Mouse (Mus musculus) forebrain, embryonic 14.5 days (tissue): ENCODE data around the gene Adamts13. TPM values are rescaled to one million over a fixed set of nuclear protein-coding genes. Genes with fewer than 3 reads are reported as not detected.

Experiments used
- ATAC-seq: fragments of 200-750 bp; cut with Nextera tagmentation; 2 replicates; pipeline ENCODE4 v1.8.0; 2017; ENCODE audit warnings: mild to moderate bottlenecking, moderate library complexity
- DNase-seq: peaks from one replicate; pipeline ENCODE4 v3.0.0-alpha.2; 2015; ENCODE audit warnings: low spot score
- H3K27ac ChIP-seq: fragments of 300-500 bp; sonication (generic); 2 replicates; pipeline ENCODE4 v1.5.1; 2014; ENCODE audit warnings: low read depth, mild to moderate bottlenecking, control low read depth, low read length, moderate library complexity
- H3K27me3 ChIP-seq: fragments of 300-500 bp; sonication (generic); replicated peaks from 2 replicates; pipeline ENCODE4 v1.6.1; 2014; ENCODE audit warnings: low read length, control low read depth, mixed read lengths; ENCODE audit not compliant: control insufficient read depth, insufficient read depth
- H3K36me3 ChIP-seq: fragments of 300-500 bp; sonication (generic); 2 replicates; pipeline ENCODE4 v1.6.1; 2014; ENCODE audit warnings: low read length, control low read depth; ENCODE audit not compliant: control insufficient read depth, insufficient read depth
- H3K4me1 ChIP-seq: fragments of 300-500 bp; sonication (generic); 2 replicates; pipeline ENCODE4 v1.6.1; 2014; ENCODE audit warnings: antibody characterized with exemption, low read length, control low read depth; ENCODE audit not compliant: control insufficient read depth, insufficient read depth
- H3K4me2 ChIP-seq: fragments of 300-500 bp; sonication (generic); 2 replicates; pipeline ENCODE4 v1.6.1; 2014; ENCODE audit warnings: mild to moderate bottlenecking, control low read depth, low read length
- H3K4me3 ChIP-seq: fragments of 300-500 bp; sonication (generic); 2 replicates; pipeline ENCODE4 v1.5.1; 2014; ENCODE audit warnings: low read depth, low read length, control low read depth
- H3K9ac ChIP-seq: fragments of 300-500 bp; sonication (generic); 2 replicates; pipeline ENCODE4 v1.6.1; 2014; ENCODE audit warnings: mild to moderate bottlenecking, low read length, control low read depth, moderate library complexity
- H3K9me3 ChIP-seq: fragments of 300-500 bp; sonication (generic); replicated peaks from 2 replicates; pipeline ENCODE4 v1.6.1; 2016; ENCODE audit warnings: low read length, control low read depth, mixed read lengths; ENCODE audit not compliant: control insufficient read depth
- WGBS: fragments of 180-500 bp; shearing (Covaris S2); extraction: QIAGEN DNeasy Blood & Tissue Kit; methylation state at CpG from one replicate; pipeline ENCODE4 v1.1.7; 2014; 5-methylcytosine and 5-hydroxymethylcytosine counted together
- polyA plus RNA-seq: library from polyadenylated mRNA; unstranded; fragments of >200 nt; fragmentation: Nextera tagmentation; extraction: Ambion mirVana; gene quantifications from 2 replicates; pipeline ENCODE4 v1.2.1, GENCODE M21; 2014

Adamts13 gene
- polyA plus RNA-seq, 1 experiment from 2014 or later, result 0.53 TPM

- Histone ChIP-seq H3K4me3 (no peak overlapping the region), H3K36me3 (0 out of 2 replicates have a peak, but pooled peaks cover 5% of the 10 kb centered on the region), H3K9ac (no peak overlapping the region), H3K4me2 (no peak overlapping the region), H3K9me3 (no peaks in the 10 kb centered on the region), H3K27me3 (no peaks in the 10 kb centered on the region), H3K27ac (no peak overlapping the region), H3K4me1 (no peaks in the 10 kb centered on the region)
- 76% methylated on average over 3 of the region's 3 CpGs for WGBS
- DNase-seq (no peak), ATAC-seq (no peak)
Measured at GRCm38 (mm10) chr2:26943253-26943652, 30.0 kb upstream of the Adamts13 start.

DNA sequence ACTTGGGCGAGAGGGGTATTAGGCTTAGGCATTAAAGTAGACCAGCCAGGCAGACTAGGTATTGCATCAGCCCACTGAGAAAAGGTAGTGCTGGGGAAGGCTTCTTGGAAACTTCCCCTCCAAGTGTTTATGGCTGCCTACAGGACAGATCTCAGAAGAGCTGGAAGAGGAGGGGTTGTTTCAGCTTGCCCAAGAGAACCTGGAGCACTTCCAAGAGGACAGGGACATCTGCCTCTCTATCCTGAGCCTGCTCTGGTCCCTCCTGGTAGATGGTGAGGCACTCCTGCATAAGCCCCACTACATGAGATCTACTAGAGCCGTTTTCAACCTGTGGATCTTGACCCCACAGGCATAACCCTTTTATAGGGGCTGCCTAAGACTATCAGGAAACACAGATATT lies 22.8 kb upstream of the Adamts13 start:
- 94% methylated on average over 2 of the region's 2 CpGs for WGBS
- DNase-seq, result no peak
- H3K4me2 ChIP-seq, result no peak overlapping the region
- ATAC-seq, result no peak
- no peak overlapping the region for H3K27ac ChIP-seq
- no peaks in the 10 kb centered on the region for H3K9me3 ChIP-seq
- peaks cover 56% of the 10 kb centered on the region for H3K36me3 ChIP-seq
- no peak overlapping the region for H3K4me3 ChIP-seq
- no peak overlapping the region for H3K9ac ChIP-seq
- no peaks in the 10 kb centered on the region for H3K27me3 ChIP-seq
- H3K4me1 ChIP-seq, result no peaks in the 10 kb centered on the region

DNA sequence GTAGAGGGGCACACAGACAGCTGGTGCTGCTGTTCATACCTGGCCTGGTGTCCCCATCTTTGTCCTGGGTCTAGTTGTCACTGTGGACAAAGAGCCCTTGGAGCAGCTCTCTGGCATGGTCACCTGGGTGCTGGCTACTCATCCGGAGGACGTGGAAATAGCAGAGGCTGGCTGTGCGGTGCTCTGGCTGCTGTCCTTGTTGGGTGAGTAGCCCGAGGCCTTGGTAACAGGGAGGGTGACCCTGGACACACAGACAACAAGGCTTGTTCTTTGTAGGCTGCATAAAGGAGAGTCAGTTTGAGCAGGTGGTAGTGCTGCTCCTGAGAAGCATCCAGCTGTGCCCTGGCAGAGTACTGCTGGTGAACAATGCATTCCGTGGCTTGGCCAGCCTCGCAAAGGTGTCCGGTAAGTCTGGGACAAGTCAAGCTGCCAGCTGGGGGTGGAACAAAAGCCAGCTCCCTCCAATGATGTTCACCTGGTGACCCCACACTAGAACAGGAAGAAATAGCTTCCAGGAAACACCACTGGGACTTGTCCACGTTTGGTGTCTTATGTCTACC lies 21.8 kb upstream of the Adamts13 start:
- Histone ChIP-seq H3K4me1 (no peaks in the 10 kb centered on the region), H3K4me2 (no peak overlapping the region), H3K27ac (no peak overlapping the region), H3K9me3 (no peaks in the 10 kb centered on the region), H3K36me3 (peaks cover 66% of the 10 kb centered on the region), H3K27me3 (no peaks in the 10 kb centered on the region), H3K9ac (no peak overlapping the region), H3K4me3 (no peak overlapping the region)
- no peak for DNase-seq
- WGBS, result 90% methylated on average over 8 of the region's 8 CpGs
- ATAC-seq, result no peak

GRCm38 (mm10) chr2:26952193-26952592 lies 21.0 kb upstream of the Adamts13 start:
- Histone ChIP-seq H3K4me2 (no peak overlapping the region), H3K27ac (no peak overlapping the region), H3K27me3 (no peaks in the 10 kb centered on the region), H3K4me1 (no peaks in the 10 kb centered on the region), H3K9me3 (no peaks in the 10 kb centered on the region), H3K4me3 (no peak overlapping the region), H3K36me3 (peaks cover 73% of the 10 kb centered on the region), H3K9ac (no peak overlapping the region)
- DNase-seq, result no peak
- WGBS, result 95% methylated on average over 4 of the region's 4 CpGs
- no peak for ATAC-seq

GRCm38 (mm10) chr2:26952866-26953265 lies 20.4 kb upstream of the Adamts13 start:
- no peak for DNase-seq
- no peak overlapping the region for H3K9ac ChIP-seq
- no peaks in the 10 kb centered on the region for H3K9me3 ChIP-seq
- no peaks in the 10 kb centered on the region for H3K4me1 ChIP-seq
- peaks cover 76% of the 10 kb centered on the region for H3K36me3 ChIP-seq
- no peak for ATAC-seq
- no peak overlapping the region for H3K4me2 ChIP-seq
- H3K4me3 ChIP-seq, result no peak overlapping the region
- H3K27me3 ChIP-seq, result no peaks in the 10 kb centered on the region
- no peak overlapping the region for H3K27ac ChIP-seq
- WGBS, result 94% methylated on average over 8 of the region's 8 CpGs

DNA sequence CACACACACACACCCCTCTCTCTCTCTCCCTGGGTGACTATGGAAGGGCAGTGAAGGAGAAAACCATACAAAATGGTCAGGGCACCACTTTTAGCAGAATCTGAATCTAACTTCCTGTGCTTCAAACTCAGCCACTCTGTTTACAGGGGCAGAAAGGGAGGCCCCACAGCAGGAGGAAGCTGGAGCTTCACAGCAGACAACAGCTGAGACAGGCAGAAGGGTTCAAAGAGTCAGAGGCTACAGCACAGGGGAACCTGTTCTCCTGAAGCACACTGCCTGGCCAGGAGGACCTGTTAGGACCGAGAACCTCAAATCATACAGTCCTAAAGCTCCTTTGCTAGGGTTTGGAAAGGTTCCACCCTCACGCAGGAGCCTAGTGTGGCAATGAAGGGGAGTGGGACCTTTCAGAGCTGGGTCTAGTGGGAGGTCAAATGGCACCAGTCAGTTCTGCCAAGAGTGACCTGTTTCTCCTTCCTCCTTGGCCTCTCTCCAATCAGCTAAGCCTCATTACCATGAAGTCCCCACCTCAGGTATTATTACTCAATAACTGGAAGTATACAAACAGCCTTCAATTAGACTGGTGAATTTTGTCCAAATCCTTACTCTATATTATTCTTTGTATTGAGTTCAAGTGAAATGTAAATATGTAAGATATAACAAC lies 18.4 kb upstream of the Adamts13 start:
- H3K27ac ChIP-seq, result no peak overlapping the region
- DNase-seq (no peak), ATAC-seq (no peak)
- H3K9me3 ChIP-seq, result no peaks in the 10 kb centered on the region
- no peak overlapping the region for H3K4me2 ChIP-seq
- H3K27me3 ChIP-seq, result no peaks in the 10 kb centered on the region
- H3K4me1 ChIP-seq, result no peaks in the 10 kb centered on the region
- H3K36me3 ChIP-seq, result peaks cover 84% of the 10 kb centered on the region
- no peak overlapping the region for H3K4me3 ChIP-seq
- 100% methylated on average over 2 of the region's 2 CpGs for WGBS
- no peak overlapping the region for H3K9ac ChIP-seq

GRCm38 (mm10) chr2:26956811-26957487 lies 16.3 kb upstream of the Adamts13 start:
- ATAC-seq (no peak), DNase-seq (no peak)
- Histone ChIP-seq H3K27ac (no peak overlapping the region), H3K4me1 (no peaks in the 10 kb centered on the region), H3K4me3 (no peak overlapping the region), H3K4me2 (no peak overlapping the region), H3K9ac (no peak overlapping the region), H3K36me3 (peaks cover 88% of the 10 kb centered on the region), H3K9me3 (no peaks in the 10 kb centered on the region), H3K27me3 (no peaks in the 10 kb centered on the region)
- WGBS, result 97% methylated on average over 12 of the region's 12 CpGs

DNA sequence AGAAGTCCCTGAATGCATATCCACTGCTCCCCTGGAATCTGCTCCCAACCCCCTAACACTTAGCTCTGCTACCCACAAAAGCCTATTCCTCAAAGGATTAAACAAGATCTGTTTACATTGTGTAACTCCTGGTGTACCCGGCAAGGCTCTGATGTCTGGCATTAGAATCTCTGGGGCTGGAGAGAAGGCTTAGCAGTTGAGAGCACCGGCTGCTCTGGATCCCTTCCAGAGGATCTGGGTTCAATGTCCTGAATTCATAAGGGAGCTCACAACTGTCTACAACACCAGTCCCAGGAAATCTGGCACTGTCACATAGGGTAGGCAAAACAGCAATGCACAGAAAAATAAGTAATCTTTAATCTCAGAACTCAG lies 15.7 kb upstream of the Adamts13 start:
- WGBS, result 88% methylated on average over 2 of the region's 2 CpGs
- Histone ChIP-seq H3K27ac (no peak overlapping the region), H3K9ac (no peak overlapping the region), H3K9me3 (no peaks in the 10 kb centered on the region), H3K36me3 (peaks cover 86% of the 10 kb centered on the region), H3K4me3 (no peak overlapping the region), H3K4me1 (no peaks in the 10 kb centered on the region), H3K4me2 (no peak overlapping the region), H3K27me3 (no peaks in the 10 kb centered on the region)
- ATAC-seq, result no peak
- DNase-seq, result no peak

DNA sequence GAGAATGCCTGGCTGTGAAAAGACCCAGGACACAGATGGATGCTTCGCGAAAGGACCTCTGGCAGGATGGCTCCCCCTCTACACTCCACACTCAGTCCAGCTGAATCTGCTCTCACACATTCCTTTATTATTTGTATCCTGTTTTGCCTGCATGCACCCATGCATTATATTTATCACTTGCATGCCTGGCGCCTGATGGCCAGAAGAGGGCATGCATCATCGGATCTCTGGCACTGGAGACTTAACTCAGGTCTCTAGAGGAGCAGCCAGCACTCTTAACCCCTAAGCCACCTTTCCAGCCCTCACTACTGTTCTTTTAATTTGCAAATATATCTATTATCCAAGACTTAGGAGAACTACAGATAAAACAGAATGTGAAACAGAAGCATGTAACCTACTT lies 12.5 kb upstream of the Adamts13 start:
- Histone ChIP-seq H3K9me3 (no peaks in the 10 kb centered on the region), H3K27ac (no peak overlapping the region), H3K36me3 (peaks cover 53% of the 10 kb centered on the region), H3K9ac (0 out of 2 replicates have a peak overlapping the region, but pooled peaks have one; percentile 37), H3K4me3 (no peak overlapping the region), H3K4me2 (no peak overlapping the region), H3K4me1 (peaks cover 10% of the 10 kb centered on the region), H3K27me3 (no peaks in the 10 kb centered on the region)
- DNase-seq (peak; percentile 6), ATAC-seq (no peak)
- 77% methylated on average over 4 of the region's 4 CpGs for WGBS
